ENCODE assay signal across 9 mouse cellular contexts in the genomic region with DNA sequence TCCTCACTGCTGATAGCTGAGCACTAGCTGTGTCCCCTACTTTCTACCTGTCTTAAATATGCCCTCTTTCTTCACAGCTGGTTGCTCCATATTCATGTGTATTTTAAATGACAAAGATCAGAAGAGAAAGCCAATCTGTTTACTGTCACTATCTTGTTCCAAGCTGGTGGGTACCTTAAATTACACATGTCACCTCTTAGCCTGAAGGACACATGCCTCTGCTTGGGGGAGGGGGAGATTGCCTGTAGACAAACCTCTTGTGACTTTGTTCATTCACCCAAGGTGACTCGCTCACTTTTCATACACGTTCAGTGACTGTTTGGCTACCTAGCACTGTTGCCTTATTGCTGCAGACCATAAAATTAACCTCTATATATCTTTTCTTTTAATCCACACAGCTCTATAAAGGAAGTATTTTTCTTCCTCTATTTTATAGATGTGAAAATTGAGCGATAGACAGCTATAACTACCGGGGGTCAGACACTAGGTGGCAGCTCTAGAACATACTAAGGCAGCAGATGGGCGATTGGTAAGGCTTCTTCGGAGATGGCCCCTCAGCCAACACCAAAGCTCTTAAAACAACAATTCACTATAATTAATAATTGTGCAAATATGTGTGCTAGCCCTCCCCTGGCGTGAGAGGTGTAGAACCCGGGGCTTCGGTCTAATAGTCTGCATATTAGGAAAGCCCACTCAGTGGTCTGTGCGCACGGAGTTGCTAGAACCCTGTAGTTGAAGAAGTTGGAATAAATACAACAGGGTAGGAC. TPM values are rescaled to one million over a fixed set of nuclear protein-coding genes. Genes with fewer than 3 reads are reported as not detected.
A peak's percentile ranks its signal among the peaks of the same experiment; 100 is the strongest.
DNase-seq lines count a peak whose midpoint lies in the region; ATAC-seq and TF ChIP-seq lines count a peak whose summit lies in the region.
"Had no signal": no experiment of that assay in that cellular context is flagged by ENCODE, and none has a peak within 500 bp of the region (broad histone marks: within the 10 kb centered on the region; RNA-seq: fewer than 3 reads in every experiment).

No protein-coding gene starts in this region.

- no peaks in the 10 kb centered on the region for H3K27me3 ChIP-seq in heart, embryonic 12.5 days (replicated peaks)
- H3K27me3 ChIP-seq in kidney, embryonic 16.5 days (ENCODE audit: insufficient read depth, low read length) = no peaks in the 10 kb centered on the region
- no peaks in the 10 kb centered on the region for H3K27me3 ChIP-seq in liver, postnatal 0 days (ENCODE audit: insufficient read depth, low read length)
- no peaks in the 10 kb centered on the region for H3K27me3 ChIP-seq in neural tube, embryonic 14.5 days (ENCODE audit: control insufficient read depth, insufficient read depth, low read length)
- H3K27me3 ChIP-seq: liver, embryonic 13.5 days had no signal

- TF ChIP-seq CTCF in liver, postnatal 0 days (IDR thresholded peaks at IDR 0.05; ENCODE audit: low read depth) = peak; percentile 66

- no peak for TF ChIP-seq EP300 in liver, postnatal 0 days (IDR thresholded peaks at IDR 0.05; ENCODE audit: low read depth)

- H3K27ac ChIP-seq in heart, embryonic 12.5 days (ENCODE audit: poor library complexity, severe bottlenecking) = no peak overlapping the region
- no peak overlapping the region for H3K27ac ChIP-seq in kidney, embryonic 16.5 days (ENCODE audit: low read length)
- H3K27ac ChIP-seq in liver, postnatal 0 days (ENCODE audit: low read depth) = no peak overlapping the region
- H3K27ac ChIP-seq in neural tube, embryonic 14.5 days (ENCODE audit: low read depth, low read length) = no peak overlapping the region
- H3K27ac ChIP-seq: liver, embryonic 13.5 days had no signal

- H3K36me3 ChIP-seq in heart, embryonic 12.5 days = peaks cover 16% of the 10 kb centered on the region
- peaks cover 4% of the 10 kb centered on the region; the same call in 1 of the 2 replicates for H3K36me3 ChIP-seq in kidney, embryonic 16.5 days (ENCODE audit: insufficient read depth, low read length)
- H3K36me3 ChIP-seq in liver, postnatal 0 days (replicated peaks; ENCODE audit: insufficient read depth, low read length) = peaks cover 18% of the 10 kb centered on the region
- peaks cover 3% of the 10 kb centered on the region for H3K36me3 ChIP-seq in neural tube, embryonic 14.5 days (ENCODE audit: control insufficient read depth, insufficient read depth, low read length)

- 43% methylated on average over 11 of the region's 11 CpGs for WGBS in heart, embryonic 12.5 days
- WGBS in kidney, embryonic 16.5 days = 46% methylated on average over 11 of the region's 11 CpGs
- WGBS in liver, postnatal 0 days (ENCODE audit: insufficient replicate concordance) = 43% methylated on average over 11 of the region's 11 CpGs
- 51% methylated on average over 11 of the region's 11 CpGs for WGBS in neural tube, embryonic 14.5 days

- peak; percentile 33; the same call in 1 of the 2 replicates for ATAC-seq in heart, embryonic 12.5 days (ENCODE audit: insufficient number of reproducible peaks, low FRiP score)
- peak; percentile 66; the same call in 1 of the 2 replicates for ATAC-seq in kidney, embryonic 16.5 days (ENCODE audit: low FRiP score, low TSS enrichment)
- ATAC-seq in liver, postnatal 0 days = peak; percentile 41
- peak; percentile 66 for ATAC-seq in neural tube, embryonic 14.5 days (ENCODE audit: low read depth)

- no peak overlapping the region for H3K4me3 ChIP-seq in heart, embryonic 12.5 days
- H3K4me3 ChIP-seq in kidney, embryonic 16.5 days (ENCODE audit: low read length) = no peak overlapping the region
- no peak overlapping the region for H3K4me3 ChIP-seq in liver, postnatal 0 days (ENCODE audit: low read depth, low read length)
- no peak overlapping the region for H3K4me3 ChIP-seq in neural tube, embryonic 14.5 days (ENCODE audit: low read depth, low read length)
- H3K4me3 ChIP-seq: liver, embryonic 13.5 days had no signal

- no peaks in the 10 kb centered on the region for H3K9me3 ChIP-seq in heart, embryonic 12.5 days (replicated peaks)
- H3K9me3 ChIP-seq in kidney, embryonic 16.5 days (ENCODE audit: low read length) = no peaks in the 10 kb centered on the region
- H3K9me3 ChIP-seq in liver, postnatal 0 days (ENCODE audit: low read length) = no peaks in the 10 kb centered on the region
- no peaks in the 10 kb centered on the region for H3K9me3 ChIP-seq in neural tube, embryonic 14.5 days (ENCODE audit: control insufficient read depth, low read length)
- H3K9me3 ChIP-seq: liver, embryonic 13.5 days had no signal

- no peak overlapping the region for H3K9ac ChIP-seq in heart, embryonic 12.5 days
- no peak overlapping the region for H3K9ac ChIP-seq in kidney, embryonic 16.5 days (replicated peaks; ENCODE audit: low read length)
- no peak overlapping the region for H3K9ac ChIP-seq in liver, postnatal 0 days (replicated peaks)
- no peak overlapping the region for H3K9ac ChIP-seq in neural tube, embryonic 14.5 days (replicated peaks; ENCODE audit: low read depth, low read length)
- H3K9ac ChIP-seq: liver, embryonic 13.5 days had no signal

- peaks cover 16% of the 10 kb centered on the region for H3K4me1 ChIP-seq in heart, embryonic 12.5 days (replicated peaks)
- no peaks in the 10 kb centered on the region for H3K4me1 ChIP-seq in kidney, embryonic 16.5 days (ENCODE audit: insufficient read depth, low read length)
- no peaks in the 10 kb centered on the region; the same call in 1 of the 2 replicates for H3K4me1 ChIP-seq in liver, postnatal 0 days (ENCODE audit: insufficient read depth)
- H3K4me1 ChIP-seq in neural tube, embryonic 14.5 days (ENCODE audit: control insufficient read depth, insufficient read depth, low read length) = no peaks in the 10 kb centered on the region

- DNase-seq in right cerebral cortex, adult 18-20 months = peak; percentile 56
- DNase-seq in right cerebral cortex, postnatal 36 days (ENCODE audit: low spot score in 2 of 2) = no peak
- DNase-seq in cerebellum, adult 9-11 months = peak; percentile 63
- peak; percentile 35 for DNase-seq in liver, postnatal 0 days
- no peak for DNase-seq in Muller cell, postnatal 12 days (ENCODE audit: inconsistent ontology term)
- DNase-seq: liver, embryonic 13.5 days had no signal

- no peak overlapping the region for H3K4me2 ChIP-seq in heart, embryonic 12.5 days
- no peak overlapping the region for H3K4me2 ChIP-seq in kidney, embryonic 16.5 days (replicated peaks; ENCODE audit: low read depth, low read length)
- H3K4me2 ChIP-seq in liver, postnatal 0 days (ENCODE audit: low read depth, low read length) = no peak overlapping the region
- no peak overlapping the region for H3K4me2 ChIP-seq in neural tube, embryonic 14.5 days (ENCODE audit: low read depth, low read length)
- H3K4me2 ChIP-seq: liver, embryonic 13.5 days had no signal

RNA-seq across cellular contexts. Expression of a gene that starts 22.7 kb away (rescaled TPM):
- 126 and 127 TPM in 2 replicates for polyA plus RNA-seq in heart, embryonic 12.5 days (2016; fragmentation: Nextera tagmentation; extraction: Ambion mirVana)
- 67.2 and 72.8 TPM in 2 replicates for polyA plus RNA-seq in kidney, embryonic 16.5 days (2015; fragmentation: Nextera tagmentation; extraction: Ambion mirVana)
- polyA plus RNA-seq in liver, postnatal 0 days (2015; fragmentation: Nextera tagmentation; extraction: Ambion mirVana) = 107 and 121 TPM in 2 replicates
- 181 and 199 TPM in 2 replicates for polyA plus RNA-seq in neural tube, embryonic 14.5 days (2014; fragmentation: Nextera tagmentation; extraction: Ambion mirVana)

RNA-seq across cellular contexts. Expression of a gene that starts 25.1 kb away (rescaled TPM):
- 0.08 and 0.21 TPM in 2 replicates for polyA plus RNA-seq in heart, embryonic 12.5 days (2016; fragmentation: Nextera tagmentation; extraction: Ambion mirVana)
- not detected in 2 replicates for polyA plus RNA-seq in kidney, embryonic 16.5 days (2015; fragmentation: Nextera tagmentation; extraction: Ambion mirVana)
- not detected in 2 replicates for polyA plus RNA-seq in liver, postnatal 0 days (2015; fragmentation: Nextera tagmentation; extraction: Ambion mirVana)
- polyA plus RNA-seq in neural tube, embryonic 14.5 days (2014; fragmentation: Nextera tagmentation; extraction: Ambion mirVana) = 0.09 TPM in 1 of 2 replicates, not detected in the other
- polyA plus RNA-seq: liver, embryonic 13.5 days had no signal

Comparison
In these comparisons a context has a peak if more than half of its experiments do, and no peak if none do; other contexts are left out.
1. DNase-seq: peak in right cerebral cortex, adult 18-20 months (single experiment), cerebellum, adult 9-11 months (single experiment) and liver, postnatal 0 days (single experiment); none in right cerebral cortex, postnatal 36 days (0 of 2) and Muller cell, postnatal 12 days (single experiment).
2. Peak in every context shown above with its lines, with median percentiles within 50 percentile points of each other: ATAC-seq.